Mouse (Mus musculus): ENCODE measurements around the gene Zdhhc22.

GRCm38 (mm10) chr12:87018756-87019155 lies 28.5 kb upstream of the Zdhhc22 start:
- TF ChIP-seq POLR2A (IDR thresholded peaks at IDR 0.05; ENCODE audit: low read depth, low read length): no peak
- TF ChIP-seq CTCF (IDR thresholded peaks at IDR 0.05; ENCODE audit: extremely low read depth, insufficient read depth, insufficient read length, insufficient replicate concordance): no peak

Measured in spleen, adult 2 months (tissue).